Mouse (Mus musculus) kidney, postnatal 14 days (tissue): Measurements from ENCODE around the gene Gm19668.
"Not testable (repeated sequence)": the region's sequence is repeated elsewhere in the genome, so short reads cannot be mapped to it uniquely, and the experiment has no call there.

Experiments used
- DNase-seq: peaks from one replicate; pipeline ENCODE4 v3.0.0; 2022; ENCODE audit warnings: mixed read lengths

The Gm19668 gene

DNA sequence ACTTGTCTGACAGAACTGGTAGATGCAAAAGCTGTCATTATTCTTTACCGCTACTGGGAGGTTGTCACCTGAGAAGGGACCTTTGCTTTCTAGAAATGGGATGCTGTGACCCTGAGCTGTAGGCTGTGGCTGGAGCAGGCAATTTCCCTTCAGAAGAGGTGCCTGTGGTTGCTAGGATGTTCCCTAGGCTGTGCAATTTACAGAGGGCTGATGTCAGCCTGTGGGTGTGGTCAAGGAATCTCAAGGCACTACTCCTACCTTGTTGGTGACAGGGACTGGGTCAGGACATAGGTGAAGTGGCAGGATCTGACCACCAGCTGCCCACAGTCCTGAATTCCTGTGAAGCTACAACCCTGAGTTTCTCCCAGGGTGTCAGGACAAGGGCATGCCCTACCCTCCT, 29.2 kb downstream of the Gm19668 start:
- no peak for DNase-seq

DNA sequence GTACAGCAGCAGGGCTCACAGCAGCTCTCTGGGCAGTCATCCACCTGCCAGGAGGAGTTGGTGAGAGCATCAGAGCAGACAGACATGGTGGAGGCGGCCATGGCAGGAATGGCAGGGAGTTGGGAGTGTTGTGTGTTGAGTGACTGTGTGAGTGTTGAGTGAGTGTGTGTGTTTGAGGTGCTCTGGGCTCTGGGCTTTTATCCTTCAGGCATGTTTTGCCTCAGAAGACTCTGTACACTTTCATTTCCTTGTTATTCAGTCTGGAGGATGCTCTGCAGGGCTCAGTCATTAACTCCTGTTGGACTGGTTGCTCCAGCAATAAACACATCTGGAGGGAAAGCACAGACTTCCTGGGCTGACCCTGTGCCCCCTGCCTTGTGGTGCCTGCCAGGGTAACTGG, 39.4 kb downstream of the Gm19668 start, which contains the start of gene Gm3233:
Gene Gm3233 (minus strand): TSS at position 101 of the 400 bp plus-strand sequence.
- DNase-seq, result not testable (repeated sequence)

DNA sequence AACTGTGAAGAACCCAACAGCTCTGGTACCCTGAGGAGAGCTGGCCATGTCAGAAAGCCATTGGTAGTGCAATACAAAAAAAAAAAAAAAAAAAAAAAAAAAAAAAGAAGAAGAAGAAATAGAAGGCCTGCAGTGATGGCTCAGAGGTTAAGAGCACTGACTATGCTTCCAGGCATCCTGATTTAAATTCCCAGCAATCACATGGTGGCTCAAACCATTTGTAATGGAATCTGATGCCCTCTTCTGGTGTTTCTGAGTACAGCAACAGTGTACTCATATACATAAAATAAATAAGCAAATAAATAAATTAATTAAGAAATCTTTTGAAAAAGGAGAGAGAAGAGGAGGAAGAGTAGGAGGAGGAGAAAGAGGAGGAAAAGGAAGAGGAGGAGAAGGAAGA, 45.5 kb downstream of the Gm19668 start:
- DNase-seq, result no peak

DNA sequence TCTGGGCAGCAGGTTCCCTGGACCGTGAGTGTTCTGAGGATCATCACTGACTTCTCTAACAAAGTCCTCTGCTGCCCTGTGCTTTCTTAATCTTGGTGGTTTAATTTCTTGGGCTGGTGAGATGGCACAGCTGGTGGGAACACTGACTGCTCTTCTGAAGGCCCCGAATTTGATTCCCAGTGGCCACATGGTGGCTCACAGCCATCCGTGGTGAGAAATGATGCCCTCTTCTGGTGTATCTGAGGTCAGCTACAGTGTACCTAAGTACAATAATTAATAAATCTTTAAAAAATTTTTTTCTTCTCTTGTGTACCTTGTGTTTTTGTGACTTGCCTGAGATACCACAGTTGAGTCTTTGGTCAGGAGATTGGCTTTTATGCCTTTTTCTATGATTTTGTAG, 46.6 kb downstream of the Gm19668 start:
- DNase-seq, result not testable (repeated sequence)

DNA sequence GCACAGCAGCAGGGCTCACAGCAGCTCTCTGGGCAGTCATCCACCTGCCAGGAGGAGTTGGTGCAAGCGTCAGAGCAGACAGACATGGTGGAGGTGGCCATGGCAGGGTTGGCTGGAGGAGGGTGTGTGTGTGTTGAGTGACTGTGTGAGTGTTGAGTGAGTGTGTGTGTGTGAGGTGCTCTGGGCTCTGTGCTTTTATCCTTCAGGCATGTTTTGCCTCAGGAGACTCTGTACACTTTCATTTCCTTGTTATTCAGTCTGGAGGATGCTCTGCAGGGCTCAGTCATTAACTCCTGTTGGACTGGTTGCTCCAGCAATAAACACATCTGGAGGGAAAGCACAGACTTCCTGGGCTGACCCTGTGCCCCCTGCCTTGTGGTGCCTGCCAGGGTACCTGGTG, 47.7 kb downstream of the Gm19668 start, which contains the start of gene Gm9736:
Gene Gm9736 (minus strand): TSS at position 101 of the 400 bp plus-strand sequence.
- not testable (repeated sequence) for DNase-seq

DNA sequence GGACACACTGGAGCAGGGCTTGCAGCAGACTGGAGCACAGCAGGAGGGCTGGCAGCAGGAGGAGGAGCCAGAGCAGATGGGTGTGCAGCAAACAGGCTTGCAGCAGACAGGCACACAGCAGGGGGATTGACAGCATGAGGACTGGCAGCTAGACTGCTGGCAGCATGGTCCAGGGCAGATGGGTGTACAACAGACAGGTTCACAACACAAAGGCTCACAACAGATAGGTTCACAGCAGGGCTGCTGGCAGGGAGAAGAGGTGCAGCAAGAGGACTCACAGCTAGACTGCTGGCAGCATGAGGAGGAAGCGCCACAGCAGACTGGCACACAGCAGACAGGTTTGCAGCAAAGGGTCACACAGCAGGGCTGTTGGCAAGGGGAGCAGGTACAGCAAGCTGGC, 48.2 kb downstream of the Gm19668 start:
- not testable (repeated sequence) for DNase-seq
